Mouse (Mus musculus): Measurements from ENCODE around the gene Pard3.

Gene Pard3

DNA sequence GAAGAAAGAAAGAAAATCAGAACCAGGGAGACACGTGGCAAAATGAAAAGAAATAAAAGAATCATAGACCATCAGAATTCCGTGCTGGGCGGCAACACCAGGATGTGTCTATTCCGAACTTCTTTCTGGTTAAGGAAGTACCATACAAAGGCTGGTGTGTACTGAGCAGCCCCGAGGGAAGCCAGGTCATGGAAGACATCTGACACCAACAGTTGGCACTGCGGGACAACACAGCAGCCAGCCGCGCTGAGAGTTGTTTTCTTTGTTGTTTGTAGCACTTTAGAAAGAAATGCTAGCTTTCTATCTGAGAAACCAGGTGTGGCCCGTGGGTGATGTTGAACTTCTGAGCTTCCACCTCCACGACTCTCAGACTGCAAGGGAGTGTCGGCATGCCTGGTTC is 274.5 kb downstream of the Pard3 start:
- no peak for DNase-seq (ENCODE audit: low read depth, low spot score)

GRCm38 (mm10) chr8:127341046-127341445 is 277.4 kb downstream of the Pard3 start:
- no peak for DNase-seq (ENCODE audit: low read depth, low spot score)

GRCm38 (mm10) chr8:127343115-127343514 is 279.4 kb downstream of the Pard3 start:
- DNase-seq (ENCODE audit: low read depth, low spot score) = no peak

DNA sequence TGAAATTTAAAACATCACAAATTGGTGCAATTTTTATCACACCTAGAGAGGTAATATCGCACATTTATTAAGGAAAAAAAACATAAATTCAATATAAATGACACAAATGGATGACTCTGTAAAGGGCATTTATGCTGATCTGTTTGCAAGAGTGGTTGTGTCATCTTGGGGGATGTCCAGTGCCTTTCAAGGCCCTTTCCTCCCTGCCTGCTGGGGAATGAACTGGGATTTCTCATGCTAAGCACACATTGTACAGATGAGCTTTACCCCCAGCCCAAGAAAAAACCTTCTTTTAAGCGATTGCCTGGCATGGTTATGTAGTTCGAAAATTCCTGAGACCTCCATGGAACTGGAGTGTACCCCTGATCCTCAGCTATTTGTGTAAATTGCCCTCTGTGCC is 280.7 kb downstream of the Pard3 start:
- no peak for DNase-seq (ENCODE audit: low read depth, low spot score)

DNA sequence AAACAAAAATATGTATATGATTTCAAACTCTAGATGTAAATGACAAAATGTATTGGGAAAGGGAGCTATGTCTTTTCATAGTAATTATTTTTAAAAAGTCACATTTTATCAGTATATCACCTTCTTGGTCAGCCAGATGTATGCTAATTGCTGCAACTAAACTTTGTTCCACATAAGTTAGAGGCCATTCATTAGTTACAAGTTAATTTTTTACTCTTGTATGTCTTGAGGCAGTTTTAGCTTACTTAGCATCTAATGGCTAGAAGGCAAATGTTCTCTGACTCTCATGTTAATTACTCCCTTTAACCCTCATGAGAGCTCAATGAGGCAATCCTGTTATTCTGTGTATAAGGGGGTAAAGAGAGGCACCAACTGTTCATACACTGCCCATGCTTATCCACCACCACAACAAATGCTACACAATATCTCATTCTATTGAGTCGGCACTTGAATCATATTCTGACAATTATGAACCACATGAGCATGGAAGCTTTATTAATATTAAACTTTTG is 282.3 kb downstream of the Pard3 start:
- DNase-seq (ENCODE audit: low read depth, low spot score) = no peak

GRCm38 (mm10) chr8:127347890-127348495 is 284.3 kb downstream of the Pard3 start:
- DNase-seq (ENCODE audit: low read depth, low spot score) = no peak

GRCm38 (mm10) chr8:127361796-127362195 is 298.1 kb downstream of the Pard3 start:
- no peak for DNase-seq (ENCODE audit: low read depth, low spot score)

- no peak for DNase-seq (ENCODE audit: low read depth, low spot score)
Observed at GRCm38 (mm10) chr8:127368347-127368746, 304.7 kb downstream of the Pard3 start.

DNA sequence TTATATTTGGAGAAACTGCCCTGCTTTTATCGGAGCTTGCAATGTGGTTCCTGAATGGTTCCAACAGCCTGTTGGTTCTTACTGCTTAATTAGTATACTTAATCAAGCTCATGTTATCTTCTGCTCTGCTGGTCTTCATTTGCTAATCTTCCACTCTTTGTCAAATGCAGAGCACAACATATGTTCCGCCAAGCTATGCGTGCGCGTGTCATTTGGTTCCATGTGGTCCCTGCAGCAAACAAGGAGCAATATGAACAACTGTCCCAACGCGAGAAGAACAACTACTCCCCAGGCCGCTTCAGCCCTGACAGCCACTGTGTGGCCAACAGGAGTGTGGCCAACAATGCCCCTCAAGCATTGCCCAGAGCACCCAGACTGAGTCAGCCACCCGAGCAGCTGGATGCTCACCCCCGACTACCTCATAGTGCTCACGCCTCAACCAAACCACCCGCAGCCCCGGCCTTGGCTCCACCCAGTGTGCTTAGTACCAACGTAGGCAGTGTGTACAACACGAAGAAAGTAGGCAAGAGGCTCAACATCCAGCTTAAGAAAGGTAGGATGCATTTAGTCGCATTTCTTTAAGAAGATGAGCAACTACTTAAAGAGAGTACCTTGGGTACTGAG is 307.7 kb downstream of the Pard3 start:
- no peak for DNase-seq (ENCODE audit: low read depth, low spot score)

GRCm38 (mm10) chr8:127377775-127378174 is 314.1 kb downstream of the Pard3 start:
- DNase-seq (ENCODE audit: low read depth, low spot score) = no peak

DNA sequence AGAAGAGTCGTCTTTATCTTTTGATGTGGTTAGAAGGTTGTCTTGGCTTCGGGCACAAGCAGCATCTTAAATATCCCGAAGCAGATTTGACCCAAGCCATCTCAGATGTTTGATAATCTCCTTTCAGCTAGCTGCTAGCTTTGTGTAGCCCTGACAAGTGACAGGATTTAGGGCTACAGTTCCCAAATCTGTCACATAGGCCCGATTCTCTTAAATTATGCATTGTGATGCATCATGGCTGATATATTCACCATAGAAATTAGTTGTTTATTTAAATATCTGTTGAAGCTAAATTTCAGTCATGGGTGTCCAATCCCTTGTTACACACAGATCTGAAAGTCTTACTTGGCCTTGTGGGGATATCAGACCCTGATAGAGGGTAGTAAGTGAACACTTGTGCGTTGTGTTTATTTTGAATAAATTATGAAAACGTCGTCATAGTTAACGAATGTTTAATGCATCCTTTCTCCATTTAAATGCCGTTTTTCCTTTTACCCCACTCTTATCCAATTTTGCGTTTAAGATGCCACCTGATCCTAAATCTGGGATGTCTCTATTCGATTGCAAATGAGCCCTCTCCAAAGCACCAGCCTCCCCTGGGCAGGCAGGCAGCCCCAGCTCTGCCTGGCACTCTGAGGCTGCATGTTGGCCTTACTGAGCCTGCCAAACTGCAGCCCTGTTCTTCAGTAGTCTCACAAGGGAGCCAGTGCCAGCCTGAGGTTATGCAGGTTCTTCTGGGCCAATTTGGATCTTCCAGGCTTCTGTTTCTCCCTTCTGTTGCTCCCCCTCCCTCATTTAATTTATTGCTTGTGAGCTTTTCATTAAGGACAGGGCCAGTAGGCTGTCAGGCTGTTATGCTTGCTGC is 315.5 kb downstream of the Pard3 start:
- no peak for DNase-seq (ENCODE audit: low read depth, low spot score)

GRCm38 (mm10) chr8:127381259-127381658 is 317.6 kb downstream of the Pard3 start:
- DNase-seq (ENCODE audit: low read depth, low spot score) = no peak

- DNase-seq (ENCODE audit: low read depth, low spot score) = no peak
Observed at GRCm38 (mm10) chr8:127392700-127393099, 329.0 kb downstream of the Pard3 start.

DNA sequence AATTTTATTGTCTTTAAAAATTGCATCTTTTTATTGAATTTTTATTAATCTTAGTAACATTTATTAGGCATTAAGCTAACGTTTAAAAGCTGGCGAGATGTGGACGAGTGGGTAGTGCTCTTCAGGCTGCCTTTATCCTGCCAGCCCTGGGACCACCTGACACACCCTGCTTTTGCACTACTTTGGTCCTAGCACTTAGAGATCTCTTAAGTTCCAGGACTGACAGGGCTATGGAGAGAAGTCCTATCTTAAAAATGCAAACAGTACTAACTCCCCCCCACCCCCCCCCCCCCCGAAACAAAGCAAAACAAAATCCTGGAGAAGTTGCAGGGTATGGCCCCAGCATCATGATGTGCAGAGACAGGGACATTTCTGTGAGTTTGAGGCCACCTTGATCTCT is 331.8 kb downstream of the Pard3 start:
- no peak for DNase-seq (ENCODE audit: low read depth, low spot score)

DNA sequence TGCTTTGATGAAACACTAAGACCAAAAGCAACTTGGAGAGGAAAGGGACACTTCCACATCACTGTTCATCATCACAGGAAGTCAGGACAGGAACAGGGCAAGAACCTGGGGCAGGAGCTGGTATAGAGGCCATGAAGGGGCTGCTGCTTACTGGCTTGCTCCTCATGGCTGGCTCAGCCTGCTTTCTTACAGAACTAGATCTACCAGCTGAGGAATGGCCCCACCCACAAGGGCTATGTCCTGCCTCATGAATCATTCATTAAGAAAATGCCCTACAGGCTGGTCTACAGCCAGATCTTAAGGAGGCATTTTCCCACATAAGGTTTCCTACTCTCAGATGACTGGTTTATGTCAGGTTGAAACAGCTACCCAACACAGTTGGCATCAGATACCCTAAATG is 342.1 kb downstream of the Pard3 start:
- peak; percentile 66 for DNase-seq (ENCODE audit: low read depth, low spot score)

GRCm38 (mm10) chr8:127410606-127411005 is 346.9 kb downstream of the Pard3 start:
- no peak for DNase-seq (ENCODE audit: low read depth, low spot score)

DNA sequence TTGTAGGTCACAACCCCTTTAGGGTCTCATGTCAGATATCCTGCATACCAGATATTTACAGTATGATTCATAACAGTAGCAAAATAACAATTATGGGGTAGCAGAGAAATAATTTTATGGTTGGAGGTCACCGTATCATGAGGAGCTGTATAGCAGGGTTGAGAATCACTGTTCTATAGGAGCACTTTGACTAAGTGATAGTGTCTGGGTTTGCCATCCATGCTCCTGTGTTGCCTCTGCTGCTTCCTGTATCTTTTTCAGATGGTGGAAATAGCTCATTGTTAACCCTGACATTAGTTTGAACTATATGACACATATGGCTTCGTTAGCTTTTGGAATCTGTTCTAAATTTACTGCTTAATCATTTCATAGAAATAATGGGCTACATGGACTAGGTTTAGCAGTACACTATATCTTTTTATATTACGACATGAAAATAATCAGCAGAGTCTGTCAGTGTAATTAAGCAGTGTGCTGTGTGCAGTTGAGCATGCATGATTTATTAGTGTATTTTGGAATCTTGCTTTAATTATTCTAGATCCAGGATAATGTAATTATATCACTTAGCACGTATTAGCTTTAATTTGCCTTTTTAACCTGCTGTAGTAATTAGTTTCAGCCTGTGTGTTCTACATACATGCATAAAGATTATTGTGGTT is 347.6 kb downstream of the Pard3 start:
- no peak for DNase-seq (ENCODE audit: low read depth, low spot score)

GRCm38 (mm10) chr8:127423021-127423420 is 359.3 kb downstream of the Pard3 start:
- no peak for DNase-seq (ENCODE audit: low read depth, low spot score)

- no peak for DNase-seq (ENCODE audit: low read depth, low spot score)
Observed at GRCm38 (mm10) chr8:127424211-127424916, 360.7 kb downstream of the Pard3 start.

DNA sequence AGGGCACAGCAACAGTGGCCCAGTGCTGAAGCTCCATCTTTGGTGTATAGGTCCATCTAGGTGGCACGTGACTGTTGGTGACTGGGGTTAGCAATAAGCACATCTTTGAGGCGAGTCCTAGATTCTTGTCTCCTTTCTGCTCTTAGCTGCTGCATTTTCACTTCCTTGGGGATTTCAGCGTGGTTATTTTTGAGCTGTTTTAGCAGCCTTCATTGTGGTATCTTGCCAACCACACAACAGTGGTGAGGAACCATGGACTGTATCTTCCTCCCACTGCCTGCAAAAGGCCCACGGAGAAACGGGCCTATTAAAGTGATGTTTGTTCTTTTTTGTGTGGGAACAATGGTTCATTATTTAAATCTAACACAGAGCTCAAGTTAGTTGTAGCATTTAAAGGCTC is 363.2 kb downstream of the Pard3 start:
- no peak for DNase-seq (ENCODE audit: low read depth, low spot score)

- DNase-seq (ENCODE audit: low read depth, low spot score) = no peak
Observed at GRCm38 (mm10) chr8:127428004-127428403, 364.3 kb downstream of the Pard3 start.
